Mouse (Mus musculus) hindbrain, embryonic 14.5 days (tissue): ENCODE data around the gene Eif5a. TPM values are rescaled to one million over a fixed set of nuclear protein-coding genes. Genes with fewer than 3 reads are reported as not detected.

ENCODE experiments used
- ATAC-seq: fragments of 200-750 bp; cut with Nextera tagmentation; 2 replicates; pipeline ENCODE4 v1.8.0; 2017; ENCODE audit warnings: moderate number of reproducible peaks, mild to moderate bottlenecking, moderate TSS enrichment, moderate library complexity; ENCODE audit not compliant: low FRiP score
- DNase-seq: peaks from one replicate; pipeline ENCODE4 v3.0.0-alpha.2; 2015; ENCODE audit warnings: low spot score
- H3K27ac ChIP-seq: fragments of 300-500 bp; sonication (generic); 2 replicates; pipeline ENCODE4 v1.5.1; 2014; ENCODE audit warnings: mild to moderate bottlenecking, moderate library complexity
- H3K27me3 ChIP-seq: fragments of 300-500 bp; sonication (generic); 2 replicates; pipeline ENCODE4 v1.6.1; 2014; ENCODE audit warnings: mild to moderate bottlenecking, low read length, mixed read lengths; ENCODE audit not compliant: control insufficient read depth, insufficient read depth
- H3K36me3 ChIP-seq: fragments of 300-500 bp; sonication (generic); replicated peaks from 2 replicates; pipeline ENCODE4 v1.6.1; 2014; ENCODE audit not compliant: control insufficient read depth, insufficient read depth
- H3K4me1 ChIP-seq: fragments of 300-500 bp; sonication (generic); replicated peaks from 2 replicates; pipeline ENCODE4 v1.6.1; 2014; ENCODE audit warnings: antibody characterized with exemption, low read length, mixed read lengths; ENCODE audit not compliant: control insufficient read depth, insufficient read depth
- H3K4me2 ChIP-seq: fragments of 300-500 bp; sonication (generic); replicated peaks from 2 replicates; pipeline ENCODE4 v1.6.1; 2014; ENCODE audit warnings: mild to moderate bottlenecking, moderate library complexity
- H3K4me3 ChIP-seq: fragments of 300-500 bp; sonication (generic); replicated peaks from 2 replicates; pipeline ENCODE4 v1.5.1; 2014; ENCODE audit warnings: mild to moderate bottlenecking, low read length
- H3K9ac ChIP-seq: fragments of 300-500 bp; sonication (generic); 2 replicates; pipeline ENCODE4 v1.6.1; 2014
- H3K9me3 ChIP-seq: fragments of 300-500 bp; sonication (generic); 2 replicates; pipeline ENCODE4 v1.6.1; 2016; ENCODE audit warnings: low read length; ENCODE audit not compliant: control insufficient read depth
- WGBS: fragments of 180-500 bp; shearing (Covaris S2); extraction: QIAGEN DNeasy Blood & Tissue Kit; methylation state at CpG from one replicate; pipeline ENCODE4 v1.1.7; 2014; 5-methylcytosine and 5-hydroxymethylcytosine counted together
- microRNA-seq: library from miRNA; unstranded; fragments of <30 nt; microRNA quantifications from one replicate; pipeline ENCODE4, GENCODE M21; 2016
- polyA plus RNA-seq: library from polyadenylated mRNA; unstranded; fragments of >200 nt; fragmentation: Nextera tagmentation; extraction: Ambion mirVana; gene quantifications from 2 replicates; pipeline ENCODE4 v1.2.1, GENCODE M21; 2014

Eif5a gene
- polyA plus RNA-seq, 1 experiment from 2014 or later = 1,061 TPM

GRCm38 (mm10) chr11:69872451-69872850 is 49.3 kb downstream of the Eif5a start:
- ATAC-seq (no peak), DNase-seq (no peak)
- Histone ChIP-seq H3K4me1 (no peaks in the 10 kb centered on the region), H3K4me3 (no peak overlapping the region), H3K27me3 (no peaks in the 10 kb centered on the region), H3K36me3 (no peaks in the 10 kb centered on the region), H3K27ac (no peak overlapping the region), H3K9ac (no peak overlapping the region), H3K4me2 (no peak overlapping the region), H3K9me3 (no peaks in the 10 kb centered on the region)
- WGBS = 79% methylated on average over 4 of the region's 4 CpGs

DNA sequence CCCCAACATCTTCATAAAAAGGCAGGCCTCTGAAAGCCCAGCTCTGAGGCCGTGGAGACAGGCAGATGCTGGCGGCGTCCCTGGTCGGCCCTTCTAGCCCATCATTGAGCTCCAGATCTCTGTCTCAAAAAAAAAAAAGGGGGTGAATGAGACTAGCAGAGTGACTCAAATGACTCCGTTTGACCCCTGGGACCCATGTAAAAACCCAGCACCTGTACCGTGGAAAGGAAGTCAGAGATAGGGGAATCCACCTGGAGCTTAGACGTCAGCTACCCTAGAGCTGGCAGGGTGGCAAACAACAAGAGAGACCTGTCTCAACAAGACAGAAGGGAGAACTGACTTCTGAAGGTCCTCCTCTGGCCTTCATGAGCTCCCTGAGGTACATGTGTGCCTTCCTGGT is 49.9 kb downstream of the Eif5a start:
- no peaks in the 10 kb centered on the region for H3K36me3 ChIP-seq
- 94% methylated on average over 7 of the region's 7 CpGs for WGBS
- no peaks in the 10 kb centered on the region for H3K27me3 ChIP-seq
- H3K9me3 ChIP-seq = no peaks in the 10 kb centered on the region
- H3K4me2 ChIP-seq = no peak overlapping the region
- no peak for DNase-seq
- no peak for ATAC-seq
- no peaks in the 10 kb centered on the region for H3K4me1 ChIP-seq
- H3K27ac ChIP-seq = no peak overlapping the region
- no peak overlapping the region for H3K4me3 ChIP-seq
- no peak overlapping the region for H3K9ac ChIP-seq

- no peaks in the 10 kb centered on the region for H3K4me1 ChIP-seq
- H3K4me3 ChIP-seq = no peak overlapping the region
- H3K27me3 ChIP-seq = no peaks in the 10 kb centered on the region
- ATAC-seq (no peak), DNase-seq (no peak)
- WGBS = 93% methylated on average over 2 of the region's 2 CpGs
- H3K27ac ChIP-seq = no peak overlapping the region
- H3K9ac ChIP-seq = no peak overlapping the region
- H3K4me2 ChIP-seq = no peak overlapping the region
- H3K36me3 ChIP-seq = no peaks in the 10 kb centered on the region
- H3K9me3 ChIP-seq = no peaks in the 10 kb centered on the region
These were observed 51.3 kb downstream of the Eif5a start for GRCm38 (mm10) chr11:69870289-69871069.

- H3K9me3 ChIP-seq = no peaks in the 10 kb centered on the region
- H3K9ac ChIP-seq = no peak overlapping the region
- H3K4me2 ChIP-seq = no peak overlapping the region
- no peaks in the 10 kb centered on the region for H3K4me1 ChIP-seq
- ATAC-seq (no peak), DNase-seq (no peak)
- H3K36me3 ChIP-seq = no peaks in the 10 kb centered on the region
- H3K4me3 ChIP-seq = no peak overlapping the region
- H3K27me3 ChIP-seq = no peaks in the 10 kb centered on the region
- no peak overlapping the region for H3K27ac ChIP-seq
- WGBS = 69% methylated on average over 9 of the region's 9 CpGs
These were observed 54.4 kb downstream of the Eif5a start for GRCm38 (mm10) chr11:69867335-69867734.

Small RNA genes lying within 50 kb of the gene (microRNA-seq; reads per million reads assigned to microRNA genes)
- not detected for gene Mir6924

Other genes with a start within 250 kb of the Eif5a start
- gene Eif4a1, start 249.5 kb downstream of the Eif5a start, polyA plus RNA-seq = 559 and 579 TPM in 2 replicates
- 96.2 and 99.2 TPM in 2 replicates for gene Senp3, start 239.9 kb downstream of the Eif5a start, polyA plus RNA-seq
- 0.20 and 0.55 TPM in 2 replicates for gene Tnfsf13, start 236.2 kb downstream of the Eif5a start, polyA plus RNA-seq
- 4.2 and 5.0 TPM in 2 replicates for gene Tnfsf12, start 226.1 kb downstream of the Eif5a start, polyA plus RNA-seq
- gene Tnfsfm13, start 225.9 kb downstream of the Eif5a start, polyA plus RNA-seq = 1.1 and 2.6 TPM in 2 replicates
- 24.3 and 26.9 TPM in 2 replicates for gene Polr2a, start 163.3 kb downstream of the Eif5a start, polyA plus RNA-seq
- 0.27 and 0.39 TPM in 2 replicates for gene Slc35g3, start 160.0 kb downstream of the Eif5a start, polyA plus RNA-seq
- gene Zbtb4, start 156.0 kb downstream of the Eif5a start, polyA plus RNA-seq = 4.6 TPM in 2 replicates
- 1.4 and 1.6 TPM in 2 replicates for gene Chrnb1, start 126.0 kb downstream of the Eif5a start, polyA plus RNA-seq
- gene Fgf11, start 120.1 kb downstream of the Eif5a start, polyA plus RNA-seq = 4.3 TPM in 2 replicates
- 0.90 and 1.9 TPM in 2 replicates for gene Tmem102, start 116.3 kb downstream of the Eif5a start, polyA plus RNA-seq
- not detected in 2 replicates for gene Gm39566, start 106.7 kb downstream of the Eif5a start, polyA plus RNA-seq
- gene Spem2, start 103.5 kb downstream of the Eif5a start, polyA plus RNA-seq = not detected in 2 replicates
- gene Spem1, start 99.8 kb downstream of the Eif5a start, polyA plus RNA-seq = 0.40 and 0.44 TPM in 2 replicates
- gene Nlgn2, start 84.2 kb downstream of the Eif5a start, polyA plus RNA-seq = 22.3 and 24.7 TPM in 2 replicates
- gene Tmem256, start 83.4 kb downstream of the Eif5a start, polyA plus RNA-seq = 321 and 409 TPM in 2 replicates
- 39.3 and 39.8 TPM in 2 replicates for gene Plscr3, start 75.6 kb downstream of the Eif5a start, polyA plus RNA-seq
- not detected in 2 replicates for gene Tnk1, start 63.2 kb downstream of the Eif5a start, polyA plus RNA-seq
- not detected in 2 replicates for gene Tmem95, start 43.9 kb downstream of the Eif5a start, polyA plus RNA-seq
- 2.2 and 2.3 TPM in 2 replicates for gene Kctd11, start 40.6 kb downstream of the Eif5a start, polyA plus RNA-seq
- gene Acap1, start 26.4 kb downstream of the Eif5a start, polyA plus RNA-seq = 0.20 and 0.33 TPM in 2 replicates
- 5.4 and 7.6 TPM in 2 replicates for gene 2810408A11Rik, start 21.0 kb downstream of the Eif5a start, polyA plus RNA-seq
- 25.6 and 28.1 TPM in 2 replicates for gene Neurl4, start 20.9 kb downstream of the Eif5a start, polyA plus RNA-seq
- gene Gps2, start 8.1 kb downstream of the Eif5a start, polyA plus RNA-seq = 50.4 and 56.5 TPM in 2 replicates
- gene Ybx2, start 13.8 kb upstream of the Eif5a start, polyA plus RNA-seq = 7.1 and 7.3 TPM in 2 replicates
- 2.2 and 2.3 TPM in 2 replicates for gene Slc2a4, start 26.2 kb upstream of the Eif5a start, polyA plus RNA-seq
- gene Cldn7, start 42.8 kb upstream of the Eif5a start, polyA plus RNA-seq = 0.32 and 0.47 TPM in 2 replicates
- gene Ctdnep1, start 59.2 kb upstream of the Eif5a start, polyA plus RNA-seq = 25.5 and 29.4 TPM in 2 replicates
- gene Elp5, start 60.6 kb upstream of the Eif5a start, polyA plus RNA-seq = 168 and 169 TPM in 2 replicates
- gene Gabarap, start 69.2 kb upstream of the Eif5a start, polyA plus RNA-seq = 624 and 628 TPM in 2 replicates
- 38.0 and 38.4 TPM in 2 replicates for gene Phf23, start 73.8 kb upstream of the Eif5a start, polyA plus RNA-seq
- 17.9 and 20.9 TPM in 2 replicates for gene Dvl2, start 78.6 kb upstream of the Eif5a start, polyA plus RNA-seq
- gene Acadvl, start 93.5 kb upstream of the Eif5a start, polyA plus RNA-seq = 49.9 and 56.1 TPM in 2 replicates
- 25.6 and 26.6 TPM in 2 replicates for gene Dlg4, start 95.0 kb upstream of the Eif5a start, polyA plus RNA-seq
- gene Asgr1, start 132.1 kb upstream of the Eif5a start, polyA plus RNA-seq = 2.4 and 4.1 TPM in 2 replicates
- gene Asgr2, start 170.7 kb upstream of the Eif5a start, polyA plus RNA-seq = not detected in 2 replicates
- gene Mgl2, start 208.4 kb upstream of the Eif5a start, polyA plus RNA-seq = 0.93 and 1.1 TPM in 2 replicates
- 0.78 and 1.2 TPM in 2 replicates for gene Clec10a, start 234.2 kb upstream of the Eif5a start, polyA plus RNA-seq